Mouse (Mus musculus): ENCODE results near the gene Arhgef38. TPM values are rescaled to one million over a fixed set of nuclear protein-coding genes. Genes with fewer than 3 reads are reported as not detected.

The Arhgef38 gene
- polyA plus RNA-seq, 1 experiment from 2014 or later = 0.08 TPM

DNA sequence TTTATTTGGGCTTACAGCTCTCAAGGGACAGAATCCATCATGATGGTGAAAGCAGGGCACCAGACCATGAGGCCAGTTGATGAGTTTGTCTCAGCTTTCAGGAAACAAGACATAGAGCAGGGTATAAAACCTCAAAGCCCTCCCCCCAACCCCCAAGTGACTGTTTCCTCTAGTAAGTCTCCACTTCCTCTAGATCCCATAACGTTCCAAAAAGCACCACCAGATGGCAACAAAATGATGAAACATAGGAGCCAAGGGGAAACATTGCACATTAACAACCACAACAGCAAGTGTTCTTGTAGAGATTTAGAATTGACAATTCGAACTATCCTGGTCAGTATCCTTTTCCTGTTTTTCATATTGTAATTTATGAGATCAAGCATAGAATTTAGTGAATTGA is 123.0 kb downstream of the Arhgef38 start:
- H3K4me2 ChIP-seq (ENCODE audit: low read length) = no peak overlapping the region
- peak; percentile 48; the same call in 1 of the 2 replicates for ATAC-seq

GRCm38 (mm10) chr3:133109844-133110243 is 124.9 kb downstream of the Arhgef38 start:
- WGBS = 92% methylated on average over 4 of the region's 4 CpGs
- H3K9me3 ChIP-seq (replicated peaks; ENCODE audit: control insufficient read depth, low read length, poor library complexity, severe bottlenecking) = no peaks in the 10 kb centered on the region
- ATAC-seq = no peak
- H3K4me1 ChIP-seq (ENCODE audit: control insufficient read depth, insufficient read depth, low read length) = no peaks in the 10 kb centered on the region
- H3K36me3 ChIP-seq (ENCODE audit: control insufficient read depth, insufficient read depth, low read length) = peaks cover 8% of the 10 kb centered on the region
- no peaks in the 10 kb centered on the region for H3K27me3 ChIP-seq (ENCODE audit: control insufficient read depth, insufficient read depth, low read depth, low read length)
- H3K4me2 ChIP-seq (ENCODE audit: low read length) = no peak overlapping the region
- no peak overlapping the region for H3K4me3 ChIP-seq (ENCODE audit: low read depth, low read length)
- H3K9ac ChIP-seq (ENCODE audit: low read depth, low read length) = no peak overlapping the region
- no peak overlapping the region for H3K27ac ChIP-seq (ENCODE audit: low read length)

More for the DNA sequence above, 123.0 kb downstream of the Arhgef38 start:
- Histone ChIP-seq H3K9ac (ENCODE audit: low read depth, low read length) (no peak overlapping the region), H3K4me3 (ENCODE audit: low read depth, low read length) (no peak overlapping the region), H3K27me3 (ENCODE audit: control insufficient read depth, insufficient read depth, low read depth, low read length) (no peaks in the 10 kb centered on the region), H3K4me1 (ENCODE audit: control insufficient read depth, insufficient read depth, low read length) (no peaks in the 10 kb centered on the region), H3K9me3 (replicated peaks; ENCODE audit: control insufficient read depth, low read length, poor library complexity, severe bottlenecking) (no peaks in the 10 kb centered on the region), H3K36me3 (ENCODE audit: control insufficient read depth, insufficient read depth, low read length) (0 out of 2 replicates have a peak, but pooled peaks cover 2% of the 10 kb centered on the region), H3K27ac (ENCODE audit: low read length) (no peak overlapping the region)
- 38% methylated on average over 2 of the region's 2 CpGs for WGBS

DNA sequence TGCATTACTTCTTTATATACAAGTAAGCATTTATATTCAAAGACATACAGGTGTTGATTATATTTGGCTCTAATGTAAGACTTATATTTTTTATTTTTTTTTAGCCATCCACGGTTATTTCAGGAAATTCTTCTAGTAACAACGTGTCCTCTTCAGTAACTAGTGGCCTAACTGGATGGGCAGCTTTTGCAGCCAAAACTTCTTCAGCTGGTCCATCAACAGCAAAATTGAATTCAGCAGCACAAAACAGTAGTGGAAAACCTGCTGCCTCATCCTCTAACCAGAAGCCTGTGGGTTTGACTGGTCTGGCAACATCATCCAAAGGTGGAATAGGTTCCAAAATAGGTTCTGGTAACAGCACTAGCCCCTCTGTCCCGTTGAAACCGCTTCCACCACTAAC is 126.0 kb downstream of the Arhgef38 start:
- no peak for ATAC-seq
- H3K36me3 ChIP-seq (ENCODE audit: control insufficient read depth, insufficient read depth, low read length) = peaks cover 11% of the 10 kb centered on the region

DNA sequence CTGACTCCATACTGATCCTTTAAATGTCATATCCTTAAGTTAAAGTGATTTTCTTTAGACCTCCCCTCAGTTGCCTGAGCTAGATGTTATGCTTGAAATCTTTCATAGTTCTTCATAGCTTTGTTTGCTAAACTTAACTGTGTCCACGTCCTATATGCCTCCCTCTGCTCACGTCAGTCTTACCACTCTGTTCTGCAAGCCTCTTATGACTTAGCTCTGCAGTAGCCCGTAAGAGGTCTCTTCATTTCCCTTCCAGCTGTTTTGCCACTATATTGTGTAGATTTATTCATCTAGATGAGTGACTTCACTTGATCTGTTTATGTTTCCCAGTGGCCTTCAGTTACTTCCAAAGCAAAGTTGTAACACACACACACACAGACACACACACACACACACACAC is 130.3 kb downstream of the Arhgef38 start:
- H3K36me3 ChIP-seq (ENCODE audit: control insufficient read depth, insufficient read depth, low read length) = peaks cover 22% of the 10 kb centered on the region
- no peaks in the 10 kb centered on the region for H3K4me1 ChIP-seq (ENCODE audit: control insufficient read depth, insufficient read depth, low read length)
- H3K9me3 ChIP-seq (replicated peaks; ENCODE audit: control insufficient read depth, low read length, poor library complexity, severe bottlenecking) = no peaks in the 10 kb centered on the region
- no peak overlapping the region for H3K4me2 ChIP-seq (ENCODE audit: low read length)
- no peak overlapping the region for H3K9ac ChIP-seq (ENCODE audit: low read depth, low read length)
- WGBS = 94% methylated on average over 3 of the region's 3 CpGs
- no peak overlapping the region for H3K27ac ChIP-seq (ENCODE audit: low read length)
- no peak overlapping the region for H3K4me3 ChIP-seq (ENCODE audit: low read depth, low read length)
- no peak for ATAC-seq
- no peaks in the 10 kb centered on the region for H3K27me3 ChIP-seq (ENCODE audit: control insufficient read depth, insufficient read depth, low read depth, low read length)

More for the DNA sequence above, 126.0 kb downstream of the Arhgef38 start:
- H3K4me2 ChIP-seq (ENCODE audit: low read length) = no peak overlapping the region
- H3K4me3 ChIP-seq (ENCODE audit: low read depth, low read length) = no peak overlapping the region
- H3K9me3 ChIP-seq (replicated peaks; ENCODE audit: control insufficient read depth, low read length, poor library complexity, severe bottlenecking) = no peaks in the 10 kb centered on the region
- no peaks in the 10 kb centered on the region for H3K4me1 ChIP-seq (ENCODE audit: control insufficient read depth, insufficient read depth, low read length)
- H3K9ac ChIP-seq (ENCODE audit: low read depth, low read length) = no peak overlapping the region
- 94% methylated on average over 4 of the region's 4 CpGs for WGBS
- no peak overlapping the region for H3K27ac ChIP-seq (ENCODE audit: low read length)
- no peaks in the 10 kb centered on the region for H3K27me3 ChIP-seq (ENCODE audit: control insufficient read depth, insufficient read depth, low read depth, low read length)

DNA sequence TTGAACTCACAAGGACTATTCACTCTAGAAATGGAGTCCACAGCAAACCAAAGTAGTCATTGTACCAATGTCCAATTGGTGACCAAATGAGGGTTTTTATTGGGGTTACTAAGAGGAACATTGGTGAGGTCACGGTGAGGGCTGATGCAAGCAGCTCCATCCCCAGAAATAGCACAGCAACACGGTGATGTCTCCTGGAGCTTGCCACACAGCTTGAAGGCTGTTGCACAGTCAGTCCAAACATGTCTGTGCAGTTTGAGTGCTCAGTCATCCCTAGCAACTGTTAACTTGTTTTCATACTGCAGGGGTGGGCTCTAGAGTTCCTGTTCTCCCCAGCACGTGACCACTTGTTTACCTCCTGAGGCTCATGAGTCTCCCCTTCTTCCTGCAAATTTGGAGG is 131.0 kb downstream of the Arhgef38 start:
- H3K27me3 ChIP-seq (ENCODE audit: control insufficient read depth, insufficient read depth, low read depth, low read length) = no peaks in the 10 kb centered on the region
- no peak overlapping the region for H3K27ac ChIP-seq (ENCODE audit: low read length)
- no peak for ATAC-seq
- no peaks in the 10 kb centered on the region for H3K4me1 ChIP-seq (ENCODE audit: control insufficient read depth, insufficient read depth, low read length)
- whole genome bisulfite sequencing = 92% methylated on average over 3 of the region's 3 CpGs
- H3K4me2 ChIP-seq (ENCODE audit: low read length) = no peak overlapping the region
- peaks cover 23% of the 10 kb centered on the region for H3K36me3 ChIP-seq (ENCODE audit: control insufficient read depth, insufficient read depth, low read length)
- no peak overlapping the region for H3K9ac ChIP-seq (ENCODE audit: low read depth, low read length)
- H3K4me3 ChIP-seq (ENCODE audit: low read depth, low read length) = no peak overlapping the region
- H3K9me3 ChIP-seq (replicated peaks; ENCODE audit: control insufficient read depth, low read length, poor library complexity, severe bottlenecking) = no peaks in the 10 kb centered on the region

GRCm38 (mm10) chr3:133098909-133099308 is 135.8 kb downstream of the Arhgef38 start:
- Histone ChIP-seq H3K9ac (ENCODE audit: low read depth, low read length) (no peak overlapping the region), H3K4me1 (ENCODE audit: control insufficient read depth, insufficient read depth, low read length) (no peaks in the 10 kb centered on the region), H3K27me3 (ENCODE audit: control insufficient read depth, insufficient read depth, low read depth, low read length) (no peaks in the 10 kb centered on the region), H3K9me3 (replicated peaks; ENCODE audit: control insufficient read depth, low read length, poor library complexity, severe bottlenecking) (no peaks in the 10 kb centered on the region), H3K4me2 (ENCODE audit: low read length) (no peak overlapping the region), H3K4me3 (ENCODE audit: low read depth, low read length) (no peak overlapping the region), H3K36me3 (ENCODE audit: control insufficient read depth, insufficient read depth, low read length) (peaks cover 16% of the 10 kb centered on the region), H3K27ac (ENCODE audit: low read length) (no peak overlapping the region)
- WGBS = 88% methylated on average over 2 of the region's 2 CpGs
- ATAC-seq = no peak

- no peak overlapping the region for H3K4me3 ChIP-seq (ENCODE audit: low read depth, low read length)
- WGBS = 94% methylated on average over 4 of the region's 4 CpGs
- no peaks in the 10 kb centered on the region for H3K9me3 ChIP-seq (replicated peaks; ENCODE audit: control insufficient read depth, low read length, poor library complexity, severe bottlenecking)
- no peak overlapping the region for H3K9ac ChIP-seq (ENCODE audit: low read depth, low read length)
- no peak overlapping the region for H3K4me2 ChIP-seq (ENCODE audit: low read length)
- H3K27ac ChIP-seq (ENCODE audit: low read length) = no peak overlapping the region
- H3K27me3 ChIP-seq (ENCODE audit: control insufficient read depth, insufficient read depth, low read depth, low read length) = no peaks in the 10 kb centered on the region
- peaks cover 4% of the 10 kb centered on the region for H3K4me1 ChIP-seq (ENCODE audit: control insufficient read depth, insufficient read depth, low read length)
- H3K36me3 ChIP-seq (ENCODE audit: control insufficient read depth, insufficient read depth, low read length) = peaks cover 11% of the 10 kb centered on the region
- ATAC-seq = no peak
Observed at GRCm38 (mm10) chr3:133098336-133098735, 136.4 kb downstream of the Arhgef38 start.

GRCm38 (mm10) chr3:133097936-133098335 is 136.8 kb downstream of the Arhgef38 start:
- Histone ChIP-seq H3K4me3 (ENCODE audit: low read depth, low read length) (no peak overlapping the region), H3K36me3 (ENCODE audit: control insufficient read depth, insufficient read depth, low read length) (peaks cover 10% of the 10 kb centered on the region), H3K4me1 (ENCODE audit: control insufficient read depth, insufficient read depth, low read length) (peaks cover 8% of the 10 kb centered on the region), H3K9ac (ENCODE audit: low read depth, low read length) (no peak overlapping the region), H3K27me3 (ENCODE audit: control insufficient read depth, insufficient read depth, low read depth, low read length) (no peaks in the 10 kb centered on the region), H3K4me2 (ENCODE audit: low read length) (no peak overlapping the region), H3K27ac (ENCODE audit: low read length) (no peak overlapping the region), H3K9me3 (replicated peaks; ENCODE audit: control insufficient read depth, low read length, poor library complexity, severe bottlenecking) (no peaks in the 10 kb centered on the region)
- ATAC-seq = no peak
- 95% methylated on average over 6 of the region's 6 CpGs for WGBS

GRCm38 (mm10) chr3:133094305-133094704 is 140.4 kb downstream of the Arhgef38 start:
- H3K4me2 ChIP-seq (ENCODE audit: low read length) = no peak overlapping the region
- no peaks in the 10 kb centered on the region for H3K27me3 ChIP-seq (ENCODE audit: control insufficient read depth, insufficient read depth, low read depth, low read length)
- H3K4me3 ChIP-seq (ENCODE audit: low read depth, low read length) = no peak overlapping the region
- 0 out of 2 replicates have a peak, but pooled peaks cover 3% of the 10 kb centered on the region for H3K36me3 ChIP-seq (ENCODE audit: control insufficient read depth, insufficient read depth, low read length)
- H3K9me3 ChIP-seq (replicated peaks; ENCODE audit: control insufficient read depth, low read length, poor library complexity, severe bottlenecking) = no peaks in the 10 kb centered on the region
- peaks cover 22% of the 10 kb centered on the region for H3K4me1 ChIP-seq (ENCODE audit: control insufficient read depth, insufficient read depth, low read length)
- no peak overlapping the region for H3K9ac ChIP-seq (ENCODE audit: low read depth, low read length)
- 81% methylated on average over 1 of the region's 1 CpGs for WGBS
- ATAC-seq = no peak
- H3K27ac ChIP-seq (ENCODE audit: low read length) = no peak overlapping the region

All from midbrain, embryonic 16.5 days (tissue).